ENCODE assay signal across 12 mouse cellular contexts in the genomic region with DNA sequence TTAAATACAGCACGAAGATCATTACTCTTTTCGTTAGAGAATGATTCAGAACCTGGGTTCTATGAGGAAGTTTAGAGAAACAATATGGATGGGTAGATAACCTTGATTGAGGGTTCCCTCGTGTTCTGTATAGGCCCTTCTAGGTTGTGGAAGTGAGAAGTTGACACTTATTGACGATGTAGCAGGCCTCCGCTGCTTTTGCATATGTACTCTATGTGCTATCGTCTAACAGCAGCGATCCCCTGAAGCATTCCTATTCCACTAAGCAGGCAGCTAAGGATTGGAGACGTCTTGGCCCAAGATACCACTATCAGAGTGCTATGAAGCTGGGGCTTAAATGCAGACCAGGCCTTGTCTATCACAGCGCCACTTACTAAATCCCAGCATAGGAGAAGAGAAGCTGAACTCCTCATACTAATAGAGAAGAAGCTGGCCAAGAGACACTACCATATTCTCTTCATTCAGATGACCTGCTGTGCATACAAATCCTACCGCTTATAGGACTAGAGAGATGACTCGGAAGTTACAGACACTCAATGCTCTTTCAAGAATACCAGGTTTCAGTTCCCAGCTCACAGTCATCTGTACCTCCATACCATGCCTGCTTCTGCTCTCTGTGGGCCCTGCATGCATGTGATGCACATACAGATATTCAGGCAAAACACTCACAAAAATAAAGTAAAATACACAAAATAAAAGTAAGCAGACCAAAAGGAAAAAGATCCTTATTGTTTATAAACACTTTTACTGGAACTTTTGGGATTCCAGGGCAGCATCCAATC. TPM values are rescaled to one million over a fixed set of nuclear protein-coding genes. Genes with fewer than 3 reads are reported as not detected.
DNase-seq lines count a peak whose midpoint lies in the region; ATAC-seq lines count a peak whose summit lies in the region.
"Had no signal": no experiment of that assay in that cellular context is flagged by ENCODE, and none has a peak within 500 bp of the region (broad histone marks: within the 10 kb centered on the region; RNA-seq: fewer than 3 reads in every experiment).

No protein-coding gene starts in this region.

- no peaks in the 10 kb centered on the region for H3K36me3 ChIP-seq in forebrain, embryonic 11.5 days (ENCODE audit: control insufficient read depth, insufficient read depth, low read length)
- H3K36me3 ChIP-seq in hindbrain, embryonic 15.5 days = no peaks in the 10 kb centered on the region
- H3K36me3 ChIP-seq in midbrain, embryonic 16.5 days (ENCODE audit: control insufficient read depth, insufficient read depth, low read length) = no peaks in the 10 kb centered on the region
- H3K36me3 ChIP-seq: heart, embryonic 15.5 days had no signal

- no peak for DNase-seq in frontal cortex, postnatal 10 days (ENCODE audit: low spot score in 2 of 2)
- no peak for DNase-seq in forebrain, embryonic 11.5 days (ENCODE audit: low spot score)
- DNase-seq in embryo, embryonic 10.5 days (ENCODE audit: low spot score) = no peak
- DNase-seq in retina, embryonic 14.5 days (ENCODE audit: low spot score) = no peak
- DNase-seq in heart, adult 8-10 months (ENCODE audit: low spot score) = no peak
- DNase-seq: thymus, postnatal 4 days had no signal

- peaks cover 5% of the 10 kb centered on the region; the same call in 1 of the 2 replicates for H3K4me1 ChIP-seq in forebrain, embryonic 11.5 days (replicated peaks; ENCODE audit: control insufficient read depth, insufficient read depth, low read length)
- H3K4me1 ChIP-seq in hindbrain, embryonic 15.5 days (replicated peaks) = peaks cover 31% of the 10 kb centered on the region
- peaks cover 21% of the 10 kb centered on the region for H3K4me1 ChIP-seq in midbrain, embryonic 16.5 days (ENCODE audit: control insufficient read depth, insufficient read depth, low read length)
- H3K4me1 ChIP-seq: heart, embryonic 15.5 days had no signal

- H3K27me3 ChIP-seq in forebrain, embryonic 11.5 days (ENCODE audit: control insufficient read depth, insufficient read depth, low read length) = no peaks in the 10 kb centered on the region
- no peaks in the 10 kb centered on the region for H3K27me3 ChIP-seq in hindbrain, embryonic 15.5 days
- no peaks in the 10 kb centered on the region for H3K27me3 ChIP-seq in midbrain, embryonic 16.5 days (ENCODE audit: control insufficient read depth, insufficient read depth, low read depth, low read length)
- H3K27me3 ChIP-seq: heart, embryonic 15.5 days had no signal

- no peak overlapping the region for H3K9ac ChIP-seq in forebrain, embryonic 11.5 days (ENCODE audit: low read length)
- no peak overlapping the region for H3K9ac ChIP-seq in hindbrain, embryonic 15.5 days
- 0 out of 2 replicates have a peak overlapping the region, but pooled peaks have one; percentile 10 for H3K9ac ChIP-seq in midbrain, embryonic 16.5 days (ENCODE audit: low read depth, low read length)
- H3K9ac ChIP-seq: heart, embryonic 15.5 days; liver, embryonic 14.5 days had no signal

- no peak overlapping the region for H3K27ac ChIP-seq in forebrain, embryonic 11.5 days (ENCODE audit: low read depth, low read length)
- peak overlapping the region; percentile 68 for H3K27ac ChIP-seq in hindbrain, embryonic 15.5 days (replicated peaks)
- peak overlapping the region; percentile 76 for H3K27ac ChIP-seq in midbrain, embryonic 16.5 days (ENCODE audit: low read length)
- H3K27ac ChIP-seq: heart, embryonic 15.5 days; liver, embryonic 14.5 days had no signal

- peak overlapping the region; percentile 12; the same call in 1 of the 2 replicates for H3K4me2 ChIP-seq in forebrain, embryonic 11.5 days (ENCODE audit: low read depth, low read length, severe bottlenecking)
- H3K4me2 ChIP-seq in hindbrain, embryonic 15.5 days = peak overlapping the region; percentile 49
- H3K4me2 ChIP-seq in midbrain, embryonic 16.5 days (ENCODE audit: low read length) = peak overlapping the region; percentile 47
- H3K4me2 ChIP-seq: heart, embryonic 15.5 days had no signal

- WGBS in forebrain, embryonic 11.5 days = 71% methylated on average over 11 of the region's 11 CpGs
- 53% methylated on average over 11 of the region's 11 CpGs for WGBS in hindbrain, embryonic 15.5 days
- WGBS in midbrain, embryonic 16.5 days = 61% methylated on average over 11 of the region's 11 CpGs

- H3K4me3 ChIP-seq in forebrain, embryonic 11.5 days (ENCODE audit: low read depth, low read length) = no peak overlapping the region
- peak overlapping the region; percentile 24 for H3K4me3 ChIP-seq in hindbrain, embryonic 15.5 days
- peak overlapping the region; percentile 20; the same call in 1 of the 2 replicates for H3K4me3 ChIP-seq in midbrain, embryonic 16.5 days (ENCODE audit: low read depth, low read length)
- H3K4me3 ChIP-seq: heart, embryonic 15.5 days had no signal

- no peaks in the 10 kb centered on the region for H3K9me3 ChIP-seq in forebrain, embryonic 11.5 days (ENCODE audit: control insufficient read depth, low read length)
- no peaks in the 10 kb centered on the region for H3K9me3 ChIP-seq in hindbrain, embryonic 15.5 days
- H3K9me3 ChIP-seq in midbrain, embryonic 16.5 days (replicated peaks; ENCODE audit: control insufficient read depth, low read length, poor library complexity, severe bottlenecking) = no peaks in the 10 kb centered on the region
- H3K9me3 ChIP-seq: heart, embryonic 15.5 days had no signal

- ATAC-seq in frontal cortex, adult (ENCODE audit: low TSS enrichment) = peak; percentile 18; the same call in 1 of the 2 replicates
- ATAC-seq in forebrain, embryonic 11.5 days (replicated peaks; ENCODE audit: low FRiP score) = 0 out of 2 replicates have a peak, but pooled peaks have one; percentile 24
- peak; percentile 54 for ATAC-seq in hindbrain, embryonic 15.5 days (ENCODE audit: low FRiP score, low read depth)
- ATAC-seq in midbrain, embryonic 16.5 days = peak; percentile 68
- ATAC-seq: inflammation-experienced regulatory T-cells, adult 6 months had no signal

RNA-seq across cellular contexts. Expression of a gene that starts 23.0 kb away (rescaled TPM):
- 4.2 and 4.3 TPM in 2 replicates for polyA plus RNA-seq in forebrain, embryonic 11.5 days (2014; fragmentation: Nextera tagmentation; extraction: Ambion mirVana)
- polyA plus RNA-seq in hindbrain, embryonic 15.5 days (2015; fragmentation: Nextera tagmentation; extraction: Ambion mirVana) = 3.3 and 5.7 TPM in 2 replicates
- polyA plus RNA-seq in midbrain, embryonic 16.5 days (2015; fragmentation: Nextera tagmentation; extraction: Ambion mirVana) = 5.1 and 5.8 TPM in 2 replicates
- total RNA-seq in heart, adult 8-10 months (2022) = under 1 TPM in 1 of 4 experiments, not detected in 3; 0.06 TPM
- polyA plus RNA-seq: inflammation-experienced regulatory T-cells, adult 6 months had no signal

Comparison
In these comparisons a context has a peak if more than half of its experiments do, and no peak if none do; other contexts are left out.
1. ATAC-seq: peak in every context shown above with its lines; median percentile 68 in midbrain, embryonic 16.5 days; 54 in hindbrain, embryonic 15.5 days; 24 in forebrain, embryonic 11.5 days; 18 in frontal cortex, adult.